Mouse (Mus musculus) stomach, postnatal 0 days (tissue): ENCODE results near the gene Plekho2.

ENCODE experiments used
- CTCF ChIP-seq: IDR thresholded peaks from 2 replicates; pipeline ENCODE4 v1.5.1; 2016; ENCODE audit warnings: antibody characterized with exemption, low read depth, mild to moderate bottlenecking, moderate library complexity
- EP300 ChIP-seq: optimal IDR thresholded peaks from 2 replicates; pipeline ENCODE3; 2016; ENCODE audit warnings: antibody characterized with exemption

DNA sequence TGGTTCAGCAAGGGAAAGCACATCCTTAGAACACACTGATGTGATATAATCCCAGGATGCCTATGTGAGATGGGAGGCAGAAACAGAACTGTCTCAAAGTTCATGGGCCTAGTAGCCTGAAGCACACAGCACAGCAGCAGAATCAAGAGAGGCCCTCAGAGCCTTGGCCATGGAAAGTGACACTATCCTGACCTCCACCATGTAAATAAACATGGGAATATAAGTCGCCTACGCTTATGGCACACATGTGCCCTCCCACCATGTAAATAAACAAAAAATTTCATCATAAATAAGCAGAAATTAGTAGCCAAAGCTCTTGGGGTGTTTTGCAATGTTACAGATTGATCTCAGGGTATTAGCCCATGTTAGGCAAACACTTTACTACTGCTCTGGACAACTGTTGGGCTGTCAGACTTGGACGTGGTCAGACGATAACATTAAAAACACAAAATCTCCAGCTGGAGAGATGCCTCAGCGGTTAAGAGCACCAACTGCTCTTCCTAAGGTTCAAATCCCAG lies 32.2 kb upstream of the Plekho2 start:
- TF ChIP-seq CTCF, result no peak
- no peak for TF ChIP-seq EP300
